Mouse (Mus musculus) ES-Bruce4 (cell line): ENCODE data around the gene Bicral.

Experiments
- CTCF ChIP-seq: IDR thresholded peaks from one replicate; pipeline ENCODE4 v1.8.1; 2011; ENCODE audit warnings: low read depth, low read length
- POLR2A ChIP-seq: IDR thresholded peaks from one replicate; pipeline ENCODE4 v1.8.1; 2011; ENCODE audit warnings: low read length; ENCODE audit not compliant: insufficient read depth

GRCm38 (mm10) chr17:46771616-46772015 is 86.7 kb downstream of the Bicral start:
- TF ChIP-seq CTCF (no peak), POLR2A (no peak)
